Comparison of ENCODE assay signal across 46 mouse cellular contexts in genomic region chr6:79817616-79818015, GRCm38 (mm10). TPM values are rescaled to one million over a fixed set of nuclear protein-coding genes. Genes with fewer than 3 reads are reported as not detected.
"Had no signal": no experiment of that assay in that cellular context is flagged by ENCODE, and none has a peak within 500 bp of the region (broad histone marks: within the 10 kb centered on the region; RNA-seq: fewer than 3 reads in every experiment).

Gene Gm20594, plus strand, starts transcription at chr6:79817916.

- DNase-seq: left cerebral cortex, postnatal 4 days; liver; liver, embryonic 13.5 days; liver, postnatal 0 days; lung, adult 18-20 months; lung, adult 2 months; lung, embryonic 14.5 days; lung, postnatal 10 days; lung, postnatal 14 days; lung, postnatal 36 days; lung, postnatal 4 days; midbrain, embryonic 14.5 days had no signal

- H3K4me3 ChIP-seq: limb, embryonic 10.5 days; limb, embryonic 12.5 days; limb, embryonic 13.5 days; limb, embryonic 15.5 days; liver, embryonic 12.5 days; liver, embryonic 13.5 days; liver, embryonic 15.5 days; lung, embryonic 15.5 days; megakaryocyte, embryonic 14.5 days; midbrain, embryonic 10.5 days; midbrain, embryonic 12.5 days; midbrain, embryonic 13.5 days; midbrain, embryonic 15.5 days; myocyte had no signal

- H3K27me3 ChIP-seq: limb, embryonic 12.5 days; limb, embryonic 13.5 days; limb, embryonic 15.5 days; liver, embryonic 12.5 days; liver, embryonic 13.5 days; liver, embryonic 15.5 days; lung, embryonic 15.5 days; megakaryocyte, embryonic 14.5 days; midbrain, embryonic 12.5 days; midbrain, embryonic 13.5 days; midbrain, embryonic 15.5 days had no signal

- H3K27ac ChIP-seq: limb, embryonic 10.5 days; limb, embryonic 12.5 days; limb, embryonic 13.5 days; limb, embryonic 15.5 days; liver, embryonic 12.5 days; liver, embryonic 13.5 days; liver, embryonic 14.5 days; liver, embryonic 15.5 days; lung, embryonic 15.5 days; macrophage; midbrain, embryonic 10.5 days; midbrain, embryonic 12.5 days; midbrain, embryonic 13.5 days; midbrain, embryonic 15.5 days had no signal

- ATAC-seq: midbrain, embryonic 13.5 days; midbrain, embryonic 15.5 days; midbrain, embryonic 16.5 days had no signal

- H3K4me2 ChIP-seq: limb, embryonic 12.5 days; limb, embryonic 13.5 days; limb, embryonic 15.5 days; liver, embryonic 11.5 days; liver, embryonic 12.5 days; liver, embryonic 13.5 days; liver, embryonic 15.5 days; lung, embryonic 14.5 days; lung, embryonic 15.5 days; midbrain, embryonic 11.5 days; midbrain, embryonic 12.5 days; midbrain, embryonic 13.5 days; midbrain, embryonic 15.5 days had no signal

- H3K9me3 ChIP-seq: limb, embryonic 10.5 days; limb, embryonic 12.5 days; limb, embryonic 13.5 days; limb, embryonic 15.5 days; liver, embryonic 12.5 days; liver, embryonic 13.5 days; liver, embryonic 15.5 days; lung, embryonic 15.5 days; midbrain, embryonic 10.5 days; midbrain, embryonic 12.5 days; midbrain, embryonic 13.5 days; midbrain, embryonic 15.5 days had no signal

- H3K9ac ChIP-seq: limb, embryonic 12.5 days; limb, embryonic 13.5 days; limb, embryonic 15.5 days; liver, embryonic 12.5 days; liver, embryonic 13.5 days; liver, embryonic 14.5 days; liver, embryonic 15.5 days; liver, postnatal 0 days; lung, embryonic 14.5 days; lung, embryonic 15.5 days; midbrain, embryonic 12.5 days; midbrain, embryonic 13.5 days; midbrain, embryonic 15.5 days had no signal

- H3K4me1 ChIP-seq: limb, embryonic 10.5 days; limb, embryonic 12.5 days; limb, embryonic 13.5 days; limb, embryonic 15.5 days; liver, embryonic 12.5 days; liver, embryonic 13.5 days; liver, embryonic 15.5 days; lung, embryonic 15.5 days; megakaryocyte, embryonic 14.5 days; midbrain, embryonic 10.5 days; midbrain, embryonic 12.5 days; midbrain, embryonic 13.5 days; midbrain, embryonic 15.5 days had no signal

- H3K36me3 ChIP-seq: limb, embryonic 10.5 days; limb, embryonic 12.5 days; limb, embryonic 13.5 days; limb, embryonic 15.5 days; liver, embryonic 12.5 days; liver, embryonic 13.5 days; liver, embryonic 15.5 days; lung, embryonic 15.5 days; midbrain, embryonic 10.5 days; midbrain, embryonic 12.5 days; midbrain, embryonic 13.5 days; midbrain, embryonic 15.5 days had no signal

RNA-seq across cellular contexts. Expression of gene Gm20594, which starts in this region (rescaled TPM):
- total RNA-seq: left cerebral cortex, adult 8-10 months; left cerebral cortex, postnatal 10 days; left cerebral cortex, postnatal 14 days; left cerebral cortex, postnatal 25 days; left cerebral cortex, postnatal 36 days; left cerebral cortex, postnatal 4 days; liver, adult 2 months; megakaryocyte progenitor cell, adult 5-6 weeks; megakaryocyte, adult 5-6 weeks; megakaryocyte-erythroid progenitor cell, adult 5-6 weeks; midbrain, postnatal 0 days; monocyte, adult 5-6 weeks had no signal
- polyA plus RNA-seq: limb, embryonic 10.5 days; limb, embryonic 11.5 days; limb, embryonic 12.5 days; limb, embryonic 13.5 days; limb, embryonic 14.5 days; limb, embryonic 15.5 days; liver, adult 2 months; liver, embryonic 11.5 days; liver, embryonic 12.5 days; liver, embryonic 13.5 days; liver, embryonic 14.5 days; liver, embryonic 15.5 days; liver, embryonic 16.5 days; liver, postnatal 0 days; lung, adult 2 months; lung, embryonic 14.5 days; lung, embryonic 15.5 days; lung, embryonic 16.5 days; lung, postnatal 0 days; macrophage; midbrain, embryonic 10.5 days; midbrain, embryonic 11.5 days; midbrain, embryonic 12.5 days; midbrain, embryonic 13.5 days; midbrain, embryonic 14.5 days; midbrain, embryonic 15.5 days; midbrain, embryonic 16.5 days; midbrain, postnatal 0 days; myocyte had no signal
